Mouse (Mus musculus) thymus, postnatal 25 days (tissue): ENCODE measurements around the gene Gm14296.
"Not testable (repeated sequence)": the region's sequence is repeated elsewhere in the genome, so short reads cannot be mapped to it uniquely, and the experiment has no call there.

ENCODE experiments used
- DNase-seq: peaks from one replicate; pipeline ENCODE4 v3.0.0; 2022

Gm14296 gene

GRCm38 (mm10) chr2:176927709-176928108, at the start of gene Gm14296:
Gene Gm14296 (minus strand): TSS chr2:176927809.
- not testable (repeated sequence) for DNase-seq

GRCm38 (mm10) chr2:176905464-176905863, 22.1 kb downstream of the Gm14296 start:
- DNase-seq, result not testable (repeated sequence)
